Mouse (Mus musculus) megakaryocyte progenitor cell, adult 5-6 weeks (primary cell): ENCODE data around the gene Ttll3. TPM values are rescaled to one million over a fixed set of nuclear protein-coding genes. Genes with fewer than 3 reads are reported as not detected.

Experiments used
- ATAC-seq: replicated peaks from 2 replicates; pipeline ENCODE4 v1.8.0; 2016; ENCODE audit warnings: mild to moderate bottlenecking, moderate TSS enrichment, inconsistent platforms; ENCODE audit not compliant: poor library complexity
- total RNA-seq, 2 experiments: library from RNA; stranded (forward) in 1 of 2; stranded (reverse) in 1 of 2; fragments of 157-497, 149-512 nt in 1 of 2; fragments of 200-1000 nt in 1 of 2; gene quantifications; 2 replicates each; pipeline versions ENCODE4 v1.2.3 to v1.2.4; 2015 to 2017

Gene Ttll3
- total RNA-seq, 2 experiments from 2014 or later: 2.5 to 2.9 TPM

- peak; percentile 72 for ATAC-seq
These were observed 11.3 kb upstream of the Ttll3 start, which contains the start of the genes Tada3 and Arpc4 for GRCm38 (mm10) chr6:113377496-113378385. TSS of gene Tada3 (minus strand) at chr6:113377883. TSS of gene Arpc4 (plus strand) at chr6:113378115.

DNA sequence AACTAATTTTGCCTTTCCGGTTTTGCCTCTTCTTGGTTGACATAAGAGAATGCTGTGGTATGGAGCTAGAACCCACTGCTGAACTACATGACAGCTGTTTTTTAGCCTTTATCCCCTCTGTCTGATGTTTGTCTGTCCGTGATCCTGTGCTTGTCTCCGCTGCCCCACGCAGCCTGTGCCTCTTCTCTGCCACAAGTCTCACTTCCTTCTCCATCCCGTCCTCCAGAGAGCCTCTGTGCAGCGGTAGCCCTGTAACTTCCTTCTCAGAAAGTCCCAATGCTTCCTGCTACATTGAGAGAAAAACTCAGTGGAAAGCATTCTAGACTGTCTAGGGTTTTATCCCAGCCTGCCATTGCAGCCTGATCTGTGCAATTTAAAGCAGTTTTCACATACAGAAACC is 9.8 kb upstream of the Ttll3 start:
- ATAC-seq: peak; percentile 21; the same call in 1 of the 2 replicates

GRCm38 (mm10) chr6:113380480-113380879 is 8.6 kb upstream of the Ttll3 start:
- ATAC-seq: no peak

- no peak for ATAC-seq
These were observed 4.6 kb upstream of the Ttll3 start for GRCm38 (mm10) chr6:113384351-113384927.

- no peak for ATAC-seq
These were observed 3.8 kb upstream of the Ttll3 start for GRCm38 (mm10) chr6:113385160-113385714.

DNA sequence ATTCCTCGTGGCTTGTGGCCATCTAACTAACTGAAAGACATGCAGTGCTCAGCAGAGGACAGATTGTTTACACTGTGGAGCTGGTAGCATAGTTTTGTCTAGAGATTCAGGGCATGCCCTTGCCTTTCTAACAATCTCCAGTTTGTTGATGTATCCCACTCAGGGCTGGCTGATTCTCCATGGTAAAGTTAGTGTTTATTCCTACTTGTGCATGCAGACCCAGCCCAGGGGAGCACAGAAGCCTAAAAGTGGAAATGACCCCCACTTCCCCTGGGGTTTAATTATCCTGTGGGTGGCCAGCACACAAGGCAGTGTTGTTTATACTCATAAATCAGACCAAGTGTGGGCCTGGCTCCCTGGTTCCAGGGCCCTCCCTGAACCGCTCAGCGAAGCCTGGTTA is 3.0 kb upstream of the Ttll3 start:
- ATAC-seq: no peak

GRCm38 (mm10) chr6:113390715-113391114 is 1.7 kb downstream of the Ttll3 start:
- ATAC-seq: no peak

- peak; percentile 19; the same call in 1 of the 2 replicates for ATAC-seq
These were observed 2.9 kb downstream of the Ttll3 start for GRCm38 (mm10) chr6:113392015-113392386.

- peak; percentile 62 for ATAC-seq
These were observed 3.5 kb downstream of the Ttll3 start for GRCm38 (mm10) chr6:113392387-113393071.

GRCm38 (mm10) chr6:113393951-113394350 is 4.9 kb downstream of the Ttll3 start:
- ATAC-seq: no peak

GRCm38 (mm10) chr6:113394811-113395210 is 5.8 kb downstream of the Ttll3 start:
- no peak for ATAC-seq

- ATAC-seq: no peak
These were observed 6.4 kb downstream of the Ttll3 start for GRCm38 (mm10) chr6:113395501-113395900.

- no peak for ATAC-seq
These were observed 7.4 kb downstream of the Ttll3 start for GRCm38 (mm10) chr6:113396270-113397030.

DNA sequence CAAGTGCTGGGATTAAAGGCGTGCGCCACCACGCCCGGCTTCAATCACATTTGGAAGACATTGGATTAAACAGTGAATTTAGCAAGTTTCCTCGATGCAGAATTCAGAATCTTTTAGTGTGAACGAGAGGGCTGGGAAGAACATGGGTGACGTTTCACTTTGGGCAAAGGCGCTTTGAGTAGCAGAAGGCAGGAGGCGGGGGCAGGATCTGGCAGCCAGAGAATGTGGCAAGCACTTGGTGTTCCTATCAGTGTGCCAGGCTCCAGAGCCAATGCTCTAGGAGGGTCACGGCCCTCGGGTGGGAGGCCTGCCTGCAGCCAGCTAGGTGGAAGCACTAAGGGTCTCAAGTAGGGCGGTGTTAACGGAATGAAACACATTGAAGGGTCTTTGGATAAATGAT is 13.0 kb downstream of the Ttll3 start:
- ATAC-seq: no peak

DNA sequence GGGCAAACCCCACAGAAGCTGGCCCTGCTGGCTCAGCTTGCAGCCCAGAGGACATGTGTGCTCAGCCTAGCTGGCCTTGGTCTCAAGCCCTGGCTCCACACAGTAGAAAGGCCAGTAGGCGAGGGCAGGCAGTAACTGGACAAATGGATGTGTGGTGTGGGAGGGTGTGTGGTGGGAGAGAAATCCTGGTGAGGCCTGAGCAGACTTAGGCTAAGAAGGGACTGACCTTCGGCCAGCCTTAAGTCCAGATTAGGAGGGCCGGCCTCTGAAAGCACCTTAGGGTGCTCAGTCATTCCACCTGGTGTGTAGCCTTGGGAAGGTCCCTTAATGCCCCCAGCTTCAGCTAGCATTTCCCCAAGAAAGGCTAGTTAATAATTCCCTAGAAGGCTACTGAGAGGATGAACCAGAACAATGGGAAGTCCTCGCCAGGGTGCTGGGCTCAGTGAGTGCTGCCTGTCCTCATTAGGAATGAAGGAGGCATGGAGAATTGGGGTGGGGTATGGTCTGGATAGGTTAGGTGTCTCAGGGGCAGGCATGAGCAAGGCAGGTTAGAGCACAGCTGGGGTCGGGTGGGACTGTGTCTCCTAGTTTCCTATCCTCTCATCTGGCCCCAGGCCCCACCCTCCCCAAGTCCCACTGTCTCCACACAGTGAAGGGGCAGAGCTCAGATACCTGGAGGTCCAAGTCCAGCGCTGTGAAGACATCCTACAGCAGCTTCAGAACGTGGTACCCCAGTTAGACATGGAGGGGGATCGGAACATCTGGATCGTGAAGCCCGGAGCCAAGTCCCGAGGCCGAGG is 15.8 kb downstream of the Ttll3 start:
- no peak for ATAC-seq

DNA sequence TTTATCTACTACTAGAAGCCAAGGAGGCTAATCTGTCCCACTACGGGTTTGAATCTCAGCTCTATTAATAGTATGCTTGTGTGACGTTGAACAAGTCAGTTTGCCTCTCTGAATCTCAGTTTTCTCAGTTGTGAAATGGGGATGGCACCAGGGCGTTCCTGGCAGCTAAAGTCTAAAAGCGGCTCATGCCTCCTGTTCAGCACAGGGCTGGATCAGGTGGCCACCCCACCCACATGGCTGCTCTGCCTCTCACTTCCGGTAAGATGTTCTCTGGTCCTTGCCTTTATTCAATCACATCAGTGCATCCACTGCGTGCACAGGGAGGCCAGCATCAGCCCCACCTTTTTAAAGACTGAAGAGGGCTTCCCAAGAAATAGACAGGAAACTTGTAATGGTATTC is 16.4 kb downstream of the Ttll3 start:
- ATAC-seq: no peak

GRCm38 (mm10) chr6:113406683-113407082 is 17.6 kb downstream of the Ttll3 start:
- ATAC-seq: peak; percentile 44; the same call in 1 of the 2 replicates

- no peak for ATAC-seq
These were observed 20.9 kb downstream of the Ttll3 start for GRCm38 (mm10) chr6:113410001-113410400.

DNA sequence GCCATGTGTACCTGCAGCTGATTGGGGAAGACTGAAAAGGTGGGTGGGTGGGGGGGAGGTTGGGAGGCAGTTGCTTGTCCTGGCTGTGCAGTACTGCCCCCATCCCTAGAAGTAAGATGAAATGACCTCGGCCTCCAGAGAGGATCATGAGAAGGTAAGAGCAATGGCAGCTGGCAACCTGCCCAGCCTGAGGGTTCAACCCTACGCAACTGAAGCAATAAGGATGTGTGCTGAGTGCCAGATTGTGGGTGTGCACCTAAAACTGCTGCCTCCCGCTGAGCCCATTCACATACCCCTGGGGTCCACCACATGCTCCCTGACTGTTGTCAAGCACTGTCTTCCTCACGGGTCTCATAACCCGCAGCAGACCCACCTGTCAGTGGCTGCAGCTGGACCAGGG is 27.4 kb downstream of the Ttll3 start:
- ATAC-seq: no peak
